Mouse (Mus musculus) liver, postnatal 0 days (tissue): ENCODE results near the gene Cyp2c23. TPM values are rescaled to one million over a fixed set of nuclear protein-coding genes. Genes with fewer than 3 reads are reported as not detected.

Source experiments
- ATAC-seq: fragments of 200-750 bp; cut with Nextera tagmentation; 2 replicates; pipeline ENCODE4 v1.8.0; 2017; ENCODE audit warnings: mild to moderate bottlenecking, moderate library complexity
- DNase-seq: peaks from one replicate; pipeline ENCODE4 v3.0.0-alpha.2; 2016
- H3K27ac ChIP-seq: fragments of 300-500 bp; sonication (generic); 2 replicates; pipeline ENCODE4 v1.5.1; 2014; ENCODE audit warnings: antibody characterized with exemption, moderate library complexity, mild to moderate bottlenecking, low read depth
- H3K27me3 ChIP-seq: fragments of 300-500 bp; sonication (generic); 2 replicates; pipeline ENCODE4 v1.6.1; 2014; ENCODE audit warnings: low read length, control low read depth, mixed read lengths; ENCODE audit not compliant: insufficient read depth
- H3K36me3 ChIP-seq: fragments of 300-500 bp; sonication (generic); replicated peaks from 2 replicates; pipeline ENCODE4 v1.6.1; 2014; ENCODE audit warnings: mild to moderate bottlenecking, control low read depth, low read length, moderate library complexity, mixed read lengths; ENCODE audit not compliant: insufficient read depth
- H3K4me1 ChIP-seq: fragments of 300-500 bp; sonication (generic); 2 replicates; pipeline ENCODE4 v1.6.1; 2014; ENCODE audit warnings: antibody characterized with exemption, mild to moderate bottlenecking, control low read depth; ENCODE audit not compliant: insufficient read depth
- H3K4me2 ChIP-seq: fragments of 300-500 bp; sonication (generic); 2 replicates; pipeline ENCODE4 v1.6.1; 2014; ENCODE audit warnings: low read depth, mild to moderate bottlenecking, low read length, moderate library complexity, mixed read lengths
- H3K4me3 ChIP-seq: fragments of 300-500 bp; sonication (generic); 2 replicates; pipeline ENCODE4 v1.5.1; 2014; ENCODE audit warnings: low read depth, low read length
- H3K9ac ChIP-seq: fragments of 300-500 bp; sonication (generic); replicated peaks from 2 replicates; pipeline ENCODE4 v1.6.1; 2014; ENCODE audit warnings: mild to moderate bottlenecking, moderate library complexity
- H3K9me3 ChIP-seq: fragments of 300-500 bp; sonication (generic); 2 replicates; pipeline ENCODE4 v1.6.1; 2016; ENCODE audit warnings: mild to moderate bottlenecking, control low read depth, low read length, mixed read lengths
- CTCF ChIP-seq: sonication (generic); IDR thresholded peaks from 2 replicates; pipeline ENCODE4 v1.5.1; 2016; ENCODE audit warnings: antibody characterized with exemption, low read depth
- EP300 ChIP-seq: IDR thresholded peaks from 2 replicates; pipeline ENCODE4 v1.6.1; 2016; ENCODE audit warnings: antibody characterized with exemption, low read depth, mild to moderate bottlenecking
- WGBS: fragments of 180-500 bp; shearing (Covaris S2); extraction: QIAGEN DNeasy Blood & Tissue Kit; methylation state at CpG from one replicate; pipeline ENCODE4 v1.1.7; 2014; ENCODE audit not compliant: insufficient replicate concordance; 5-methylcytosine and 5-hydroxymethylcytosine counted together
- polyA plus RNA-seq: library from polyadenylated mRNA; unstranded; fragments of >200 nt; fragmentation: Nextera tagmentation; extraction: Ambion mirVana; gene quantifications from 2 replicates; pipeline ENCODE4 v1.2.1, GENCODE M21; 2015

Gene Cyp2c23
- 75.8 and 85.1 TPM in 2 replicates for polyA plus RNA-seq

DNA sequence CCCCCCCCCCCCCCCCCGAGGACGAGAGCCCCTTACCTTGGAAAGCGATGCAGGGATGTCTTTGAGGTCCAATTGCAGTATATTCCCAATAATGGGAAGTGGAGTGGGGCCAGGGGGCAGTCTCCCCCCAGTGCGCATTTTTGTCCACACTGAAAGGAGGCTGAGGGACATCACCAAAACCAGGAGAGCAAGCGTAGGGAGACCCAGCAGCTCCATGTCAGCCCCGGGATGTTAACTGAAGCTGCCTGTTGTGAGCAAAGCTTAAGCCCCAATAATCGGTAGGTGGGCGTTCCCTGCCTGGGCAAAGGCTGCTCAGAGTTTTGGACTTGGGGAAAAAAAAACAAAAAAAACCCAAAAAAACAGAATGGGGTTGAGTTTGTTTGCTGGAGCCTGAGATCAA lies at the start of gene Cyp2c23:
Gene Cyp2c23 (minus strand): TSS at position 237 of the 400 bp plus-strand sequence.
- Histone ChIP-seq H3K27me3 (no peaks in the 10 kb centered on the region), H3K9me3 (no peaks in the 10 kb centered on the region), H3K4me2 (peak within 1 kb of the TSS; percentile 47; the same call in 1 of the 2 replicates), H3K4me3 (peak within 1 kb of the TSS; percentile 26; the same call in 1 of the 2 replicates), H3K36me3 (no peaks in the 10 kb centered on the region), H3K4me1 (peaks cover 4% of the 10 kb centered on the region), H3K9ac (peak within 1 kb of the TSS; percentile 30), H3K27ac (peak within 1 kb of the TSS; percentile 51; the same call in 1 of the 2 replicates)
- WGBS: 61% methylated on average over 8 of the region's 8 CpGs
- TF ChIP-seq CTCF: no peak
- no peak for TF ChIP-seq EP300
- DNase-seq: peak; percentile 40
- ATAC-seq: peak; percentile 47; the same call in 1 of the 2 replicates

DNA sequence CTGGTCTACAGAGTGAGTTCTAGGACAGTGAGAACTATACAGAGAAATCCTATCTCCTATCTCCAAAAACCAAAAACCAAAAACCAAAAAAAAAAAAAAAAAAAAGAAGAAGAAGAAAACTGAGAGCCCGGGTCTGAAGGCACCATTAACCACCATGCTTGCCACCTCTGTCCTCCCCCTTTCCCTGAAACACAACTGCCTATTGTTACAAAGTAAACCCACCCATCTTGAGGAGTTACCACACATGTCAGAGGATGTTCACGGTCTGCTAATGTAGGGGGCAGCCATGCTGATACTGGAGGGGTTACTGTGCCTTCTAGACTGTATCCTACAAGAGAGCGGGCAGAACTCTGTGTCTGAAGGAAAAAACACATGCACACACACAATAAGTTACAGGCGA lies 48.0 kb upstream of the Cyp2c23 start:
- DNase-seq: no peak
- Histone ChIP-seq H3K9me3 (no peaks in the 10 kb centered on the region), H3K4me3 (no peak overlapping the region), H3K4me1 (no peaks in the 10 kb centered on the region), H3K27ac (no peak overlapping the region), H3K27me3 (no peaks in the 10 kb centered on the region), H3K4me2 (no peak overlapping the region), H3K36me3 (peaks cover 66% of the 10 kb centered on the region), H3K9ac (no peak overlapping the region)
- ATAC-seq: no peak
- TF ChIP-seq CTCF (no peak), EP300 (no peak)
- 82% methylated on average over 4 of the region's 4 CpGs for WGBS

DNA sequence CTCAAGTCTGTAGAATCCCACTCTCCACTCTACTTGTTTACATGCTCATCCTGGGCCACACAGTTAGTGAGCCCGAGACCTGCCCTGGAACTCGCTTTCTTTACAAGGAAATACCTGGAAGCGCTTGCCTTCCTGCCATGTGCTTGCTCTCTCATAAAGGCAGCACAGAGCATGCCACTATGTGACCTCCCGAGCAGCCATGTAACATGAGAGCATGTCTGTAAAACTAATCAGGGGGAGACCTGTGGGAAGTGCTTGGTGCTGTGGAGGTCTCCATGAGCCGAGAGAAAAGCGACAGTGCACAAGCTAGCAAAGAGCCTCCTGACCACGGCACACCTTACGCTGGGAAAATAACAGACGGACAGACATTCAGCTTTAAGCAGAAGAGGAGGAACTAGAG lies 47.4 kb upstream of the Cyp2c23 start:
- no peak for ATAC-seq
- 92% methylated on average over 9 of the region's 9 CpGs for WGBS
- TF ChIP-seq CTCF (no peak), EP300 (no peak)
- Histone ChIP-seq H3K27ac (no peak overlapping the region), H3K9me3 (no peaks in the 10 kb centered on the region), H3K4me3 (no peak overlapping the region), H3K4me2 (no peak overlapping the region), H3K27me3 (no peaks in the 10 kb centered on the region), H3K36me3 (peaks cover 66% of the 10 kb centered on the region), H3K4me1 (no peaks in the 10 kb centered on the region), H3K9ac (no peak overlapping the region)
- DNase-seq: no peak

DNA sequence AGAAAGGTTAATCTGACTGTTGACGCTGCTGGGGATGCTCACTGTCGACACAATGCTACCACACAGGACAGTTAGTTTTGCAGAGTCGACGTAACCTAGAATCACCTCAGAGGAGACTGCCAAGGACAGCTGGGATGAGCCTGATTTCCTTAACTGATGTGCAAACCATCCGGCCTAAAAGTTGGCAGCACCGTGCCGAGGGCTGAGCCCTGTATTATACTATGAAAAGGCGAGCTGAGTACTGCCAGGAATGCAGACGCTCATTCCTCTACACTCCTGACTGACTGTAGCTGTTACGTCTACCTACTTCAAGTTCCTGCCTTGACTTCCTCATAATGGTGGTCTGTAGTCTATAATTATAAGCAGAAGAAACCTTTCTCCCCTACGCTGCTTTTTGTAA lies 46.0 kb upstream of the Cyp2c23 start:
- DNase-seq (no peak), ATAC-seq (no peak)
- no peaks in the 10 kb centered on the region for H3K9me3 ChIP-seq
- H3K4me1 ChIP-seq: no peaks in the 10 kb centered on the region
- no peak overlapping the region for H3K4me3 ChIP-seq
- TF ChIP-seq CTCF (no peak), EP300 (no peak)
- H3K36me3 ChIP-seq: peaks cover 59% of the 10 kb centered on the region
- no peak overlapping the region for H3K27ac ChIP-seq
- no peak overlapping the region for H3K4me2 ChIP-seq
- 76% methylated on average over 11 of the region's 11 CpGs for WGBS
- H3K27me3 ChIP-seq: no peaks in the 10 kb centered on the region
- no peak overlapping the region for H3K9ac ChIP-seq

DNA sequence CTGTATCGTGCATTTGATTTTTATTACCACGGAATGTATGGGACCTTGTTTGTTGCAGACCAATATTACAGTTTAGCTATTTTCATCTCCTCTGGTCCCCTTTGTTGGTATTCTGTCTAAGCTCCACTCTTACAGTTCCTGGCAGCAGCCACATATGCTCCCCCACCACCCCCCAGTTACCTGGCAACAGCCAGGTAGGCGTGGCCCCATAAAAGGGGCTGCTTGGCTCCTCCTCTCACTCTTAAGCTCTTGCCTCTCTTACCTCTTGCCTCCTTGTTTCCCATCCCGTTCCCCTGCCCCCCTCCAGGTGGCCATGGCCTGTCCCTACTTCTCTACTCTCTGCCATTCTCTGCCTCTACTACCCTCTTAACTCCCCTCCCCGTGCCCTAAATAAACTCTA lies 42.2 kb upstream of the Cyp2c23 start:
- TF ChIP-seq EP300 (no peak), CTCF (no peak)
- Histone ChIP-seq H3K4me3 (no peak overlapping the region), H3K27ac (no peak overlapping the region), H3K4me1 (peaks cover 20% of the 10 kb centered on the region), H3K27me3 (no peaks in the 10 kb centered on the region), H3K36me3 (peaks cover 28% of the 10 kb centered on the region), H3K9ac (no peak overlapping the region), H3K9me3 (no peaks in the 10 kb centered on the region), H3K4me2 (no peak overlapping the region)
- ATAC-seq (no peak), DNase-seq (no peak)
- 82% methylated on average over 5 of the region's 5 CpGs for WGBS

DNA sequence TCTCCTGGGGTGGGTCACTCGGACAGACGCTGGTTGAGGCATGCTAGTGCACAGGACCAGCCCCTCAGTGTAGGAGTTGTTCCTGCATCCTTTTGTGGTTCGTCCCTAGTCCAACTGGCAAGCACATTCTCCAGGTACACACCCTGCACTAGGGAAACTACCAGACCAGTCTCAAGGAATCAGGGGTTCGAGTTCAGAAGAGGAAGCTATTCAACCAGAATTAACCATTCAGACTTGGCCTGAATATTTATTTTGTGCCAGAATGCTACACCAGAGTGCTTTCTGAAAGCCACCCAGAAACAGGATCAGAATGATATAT lies 40.9 kb upstream of the Cyp2c23 start:
- Histone ChIP-seq H3K27ac (no peak overlapping the region), H3K4me1 (peaks cover 20% of the 10 kb centered on the region), H3K36me3 (peaks cover 20% of the 10 kb centered on the region), H3K27me3 (no peaks in the 10 kb centered on the region), H3K4me3 (peak overlapping the region; percentile 78), H3K9me3 (no peaks in the 10 kb centered on the region), H3K9ac (peak overlapping the region; percentile 76), H3K4me2 (peak overlapping the region; percentile 97)
- ATAC-seq: no peak
- WGBS: 7% methylated on average over 4 of the region's 4 CpGs
- TF ChIP-seq CTCF (no peak), EP300 (no peak)
- no peak for DNase-seq
